Mouse (Mus musculus): ENCODE data around the gene Phox2b.
A peak's percentile ranks its signal among the peaks of the same experiment; 100 is the strongest.

The Phox2b gene

DNA sequence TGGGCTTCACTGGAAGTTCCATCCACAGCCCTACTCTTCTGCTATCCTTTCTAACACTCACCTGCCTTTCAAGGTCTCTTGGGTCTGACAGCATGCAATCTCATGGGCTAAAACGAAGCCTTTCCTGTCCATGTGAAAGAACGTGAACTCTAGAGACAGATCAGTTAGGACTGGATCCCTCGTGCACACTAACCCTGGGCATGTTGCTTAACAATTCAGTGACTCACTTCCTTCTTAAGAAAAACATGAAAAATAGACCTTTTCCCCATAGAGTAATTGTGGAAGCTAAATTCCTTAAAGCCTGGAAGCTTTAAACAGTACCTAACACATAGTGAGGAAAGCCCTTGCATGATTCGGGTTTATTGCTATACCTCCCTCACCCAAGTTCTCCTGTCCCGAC is 8.2 kb downstream of the Phox2b start:
- DNase-seq = no peak

DNA sequence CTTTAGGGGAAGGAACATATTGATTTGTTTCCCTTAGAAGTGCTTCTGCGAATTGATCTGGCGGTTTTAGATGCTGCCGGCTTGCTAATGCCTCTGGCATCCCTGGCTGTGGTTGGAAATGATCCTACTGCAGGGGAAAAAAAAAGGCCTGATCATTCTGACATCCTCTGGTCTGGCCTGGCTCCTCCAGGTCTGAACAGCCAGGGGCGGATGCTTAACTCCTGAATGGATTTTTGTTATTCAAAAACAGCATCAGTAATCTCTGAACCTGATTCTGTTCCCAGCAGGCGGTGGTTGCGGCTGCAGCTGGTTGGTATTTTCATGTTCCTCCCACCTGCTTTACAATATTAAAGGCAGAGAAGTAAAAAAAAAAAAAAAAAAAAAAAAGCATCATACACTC is 16.0 kb downstream of the Phox2b start:
- no peak for DNase-seq

GRCm38 (mm10) chr5:67063596-67063995 is 35.5 kb downstream of the Phox2b start:
- no peak for DNase-seq

- no peak for DNase-seq
These were observed 38.6 kb downstream of the Phox2b start for GRCm38 (mm10) chr5:67060519-67060918.

- DNase-seq = no peak
These were observed 41.3 kb downstream of the Phox2b start for GRCm38 (mm10) chr5:67057803-67058202.

GRCm38 (mm10) chr5:67048003-67048402 is 51.1 kb downstream of the Phox2b start:
- peak; percentile 30 for DNase-seq
